Mouse (Mus musculus): ENCODE measurements around the gene Smpd1. TPM values are rescaled to one million over a fixed set of nuclear protein-coding genes. Genes with fewer than 3 reads are reported as not detected.

Smpd1 gene
- polyA plus RNA-seq, 2 experiments: 33.7 to 49.5 TPM

- ATAC-seq (ENCODE audit: low FRiP score, low read depth) (no peak), DNase-seq (ENCODE audit: low spot score) (no peak)
- no peaks in the 10 kb centered on the region for H3K27me3 ChIP-seq (ENCODE audit: control insufficient read depth, insufficient read depth, low read length)
- no peaks in the 10 kb centered on the region for H3K9me3 ChIP-seq (ENCODE audit: control insufficient read depth, low read length)
- TF ChIP-seq POLR2A (IDR thresholded peaks at IDR 0.05; ENCODE audit: borderline replicate concordance, extremely low read depth, insufficient read depth, insufficient read length): no peak
- H3K4me2 ChIP-seq (replicated peaks; ENCODE audit: low read depth, low read length, severe bottlenecking): no peak overlapping the region
- H3K4me1 ChIP-seq (ENCODE audit: control insufficient read depth, insufficient read depth, low read length): no peaks in the 10 kb centered on the region
- H3K27ac ChIP-seq (replicated peaks; ENCODE audit: low read depth, low read length): no peak overlapping the region
- H3K9ac ChIP-seq (ENCODE audit: low read depth, low read length, severe bottlenecking): no peak overlapping the region
- WGBS: 85% methylated on average over 2 of the region's 2 CpGs
- no peaks in the 10 kb centered on the region for H3K36me3 ChIP-seq (ENCODE audit: control insufficient read depth, insufficient read depth, low read length)
- no peak overlapping the region for H3K4me3 ChIP-seq (replicated peaks; ENCODE audit: low read length)
Observed at GRCm38 (mm10) chr7:105524222-105524621, 29.9 kb upstream of the Smpd1 start.

GRCm38 (mm10) chr7:105527306-105527937 lies 26.7 kb upstream of the Smpd1 start:
- H3K9me3 ChIP-seq (ENCODE audit: control insufficient read depth, low read length): no peaks in the 10 kb centered on the region
- ATAC-seq (ENCODE audit: low FRiP score, low read depth) (no peak), DNase-seq (ENCODE audit: low spot score) (no peak)
- H3K4me2 ChIP-seq (replicated peaks; ENCODE audit: low read depth, low read length, severe bottlenecking): no peak overlapping the region
- H3K4me3 ChIP-seq (replicated peaks; ENCODE audit: low read length): no peak overlapping the region
- no peaks in the 10 kb centered on the region for H3K36me3 ChIP-seq (ENCODE audit: control insufficient read depth, insufficient read depth, low read length)
- H3K4me1 ChIP-seq (ENCODE audit: control insufficient read depth, insufficient read depth, low read length): no peaks in the 10 kb centered on the region
- TF ChIP-seq POLR2A (IDR thresholded peaks at IDR 0.05; ENCODE audit: borderline replicate concordance, extremely low read depth, insufficient read depth, insufficient read length): no peak
- WGBS: 64% methylated on average over 1 of the region's 1 CpGs
- no peak overlapping the region for H3K27ac ChIP-seq (replicated peaks; ENCODE audit: low read depth, low read length)
- no peaks in the 10 kb centered on the region for H3K27me3 ChIP-seq (ENCODE audit: control insufficient read depth, insufficient read depth, low read length)
- H3K9ac ChIP-seq (ENCODE audit: low read depth, low read length, severe bottlenecking): no peak overlapping the region

- ATAC-seq (ENCODE audit: low FRiP score, low read depth) (no peak), DNase-seq (ENCODE audit: low spot score) (no peak)
- WGBS: 80% methylated on average over 4 of the region's 4 CpGs
- Histone ChIP-seq H3K4me1 (ENCODE audit: control insufficient read depth, insufficient read depth, low read length) (no peaks in the 10 kb centered on the region), H3K9me3 (ENCODE audit: control insufficient read depth, low read length) (no peaks in the 10 kb centered on the region), H3K36me3 (ENCODE audit: control insufficient read depth, insufficient read depth, low read length) (no peaks in the 10 kb centered on the region), H3K4me3 (replicated peaks; ENCODE audit: low read length) (no peak overlapping the region), H3K27me3 (ENCODE audit: control insufficient read depth, insufficient read depth, low read length) (no peaks in the 10 kb centered on the region), H3K4me2 (replicated peaks; ENCODE audit: low read depth, low read length, severe bottlenecking) (no peak overlapping the region), H3K9ac (ENCODE audit: low read depth, low read length, severe bottlenecking) (no peak overlapping the region), H3K27ac (replicated peaks; ENCODE audit: low read depth, low read length) (no peak overlapping the region)
- no peak for TF ChIP-seq POLR2A (IDR thresholded peaks at IDR 0.05; ENCODE audit: borderline replicate concordance, extremely low read depth, insufficient read depth, insufficient read length)
Observed at GRCm38 (mm10) chr7:105528094-105528493, 26.1 kb upstream of the Smpd1 start.

- H3K36me3 ChIP-seq (ENCODE audit: control insufficient read depth, insufficient read depth, low read length): no peaks in the 10 kb centered on the region
- H3K9ac ChIP-seq (ENCODE audit: low read depth, low read length, severe bottlenecking): no peak overlapping the region
- H3K27ac ChIP-seq (replicated peaks; ENCODE audit: low read depth, low read length): no peak overlapping the region
- H3K4me3 ChIP-seq (replicated peaks; ENCODE audit: low read length): no peak overlapping the region
- no peaks in the 10 kb centered on the region for H3K9me3 ChIP-seq (ENCODE audit: control insufficient read depth, low read length)
- WGBS: 82% methylated on average over 3 of the region's 3 CpGs
- H3K4me2 ChIP-seq (replicated peaks; ENCODE audit: low read depth, low read length, severe bottlenecking): no peak overlapping the region
- no peaks in the 10 kb centered on the region for H3K4me1 ChIP-seq (ENCODE audit: control insufficient read depth, insufficient read depth, low read length)
- no peak for TF ChIP-seq POLR2A (IDR thresholded peaks at IDR 0.05; ENCODE audit: borderline replicate concordance, extremely low read depth, insufficient read depth, insufficient read length)
- DNase-seq (ENCODE audit: low spot score): no peak
- ATAC-seq (ENCODE audit: low FRiP score, low read depth): no peak
- no peaks in the 10 kb centered on the region for H3K27me3 ChIP-seq (ENCODE audit: control insufficient read depth, insufficient read depth, low read length)
Observed at GRCm38 (mm10) chr7:105534162-105534561, 20.0 kb upstream of the Smpd1 start.

- Histone ChIP-seq H3K4me2 (replicated peaks; ENCODE audit: low read depth, low read length, severe bottlenecking) (no peak overlapping the region), H3K36me3 (ENCODE audit: control insufficient read depth, insufficient read depth, low read length) (no peaks in the 10 kb centered on the region), H3K4me3 (replicated peaks; ENCODE audit: low read length) (no peak overlapping the region), H3K9ac (ENCODE audit: low read depth, low read length, severe bottlenecking) (no peak overlapping the region), H3K9me3 (ENCODE audit: control insufficient read depth, low read length) (no peaks in the 10 kb centered on the region), H3K27ac (replicated peaks; ENCODE audit: low read depth, low read length) (no peak overlapping the region), H3K4me1 (ENCODE audit: control insufficient read depth, insufficient read depth, low read length) (peaks cover 5% of the 10 kb centered on the region; the same call in 1 of the 2 replicates), H3K27me3 (ENCODE audit: control insufficient read depth, insufficient read depth, low read length) (no peaks in the 10 kb centered on the region)
- DNase-seq (ENCODE audit: low spot score) (no peak), ATAC-seq (ENCODE audit: low FRiP score, low read depth) (no peak)
- no peak for TF ChIP-seq POLR2A (IDR thresholded peaks at IDR 0.05; ENCODE audit: borderline replicate concordance, extremely low read depth, insufficient read depth, insufficient read length)
- 61% methylated on average over 8 of the region's 8 CpGs for WGBS
Observed at GRCm38 (mm10) chr7:105545986-105546385, 8.2 kb upstream of the Smpd1 start.
